Mouse (Mus musculus): ENCODE results near the gene Myo1h. TPM values are rescaled to one million over a fixed set of nuclear protein-coding genes. Genes with fewer than 3 reads are reported as not detected.

Myo1h gene
- polyA plus RNA-seq, 1 experiment from 2014 or later, result 0.86 TPM

DNA sequence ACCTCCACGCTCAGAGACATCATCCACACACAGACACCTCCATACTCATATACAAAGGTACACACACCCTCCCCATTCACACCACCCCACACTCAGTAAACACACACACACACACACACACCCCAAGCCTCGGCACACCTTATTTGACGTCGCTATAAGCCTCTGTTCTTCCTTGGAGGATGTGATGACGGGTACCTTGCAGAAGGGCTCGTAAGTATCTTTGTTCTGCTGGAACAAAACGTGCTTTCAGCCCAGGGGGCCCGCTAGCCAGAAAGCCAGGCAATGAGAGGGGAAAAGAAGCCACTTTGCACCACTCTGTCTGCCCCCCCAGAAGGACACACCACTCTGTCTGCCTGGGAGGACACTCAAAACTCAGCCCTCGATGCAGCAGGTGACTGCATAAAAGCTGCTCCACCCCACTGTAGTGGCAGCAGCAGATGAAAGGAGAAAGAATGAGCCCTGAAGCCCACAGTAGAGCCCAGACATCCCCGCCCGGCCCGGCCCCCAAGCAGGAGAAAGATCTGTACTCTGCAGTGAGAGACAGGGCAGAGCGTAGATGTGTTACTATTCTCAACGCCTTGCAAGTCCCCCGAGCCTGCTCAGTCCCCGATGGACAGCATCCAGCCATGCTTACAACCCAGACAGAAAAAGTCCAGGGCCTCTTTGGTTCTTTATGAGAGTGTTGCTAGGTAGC is 80.0 kb downstream of the Myo1h start:
- Histone ChIP-seq H3K36me3 (peaks cover 99% of the 10 kb centered on the region), H3K27ac (replicated peaks) (peak overlapping the region; percentile 87), H3K27me3 (replicated peaks) (no peaks in the 10 kb centered on the region), H3K4me2 (no peak overlapping the region), H3K4me3 (no peak overlapping the region), H3K9me3 (no peaks in the 10 kb centered on the region), H3K4me1 (peaks cover 65% of the 10 kb centered on the region), H3K9ac (no peak overlapping the region)
- WGBS, result 78% methylated on average over 16 of the region's 16 CpGs
- ATAC-seq (ENCODE audit: extremely low read depth, insufficient number of reproducible peaks, low FRiP score, low TSS enrichment), result no peak

DNA sequence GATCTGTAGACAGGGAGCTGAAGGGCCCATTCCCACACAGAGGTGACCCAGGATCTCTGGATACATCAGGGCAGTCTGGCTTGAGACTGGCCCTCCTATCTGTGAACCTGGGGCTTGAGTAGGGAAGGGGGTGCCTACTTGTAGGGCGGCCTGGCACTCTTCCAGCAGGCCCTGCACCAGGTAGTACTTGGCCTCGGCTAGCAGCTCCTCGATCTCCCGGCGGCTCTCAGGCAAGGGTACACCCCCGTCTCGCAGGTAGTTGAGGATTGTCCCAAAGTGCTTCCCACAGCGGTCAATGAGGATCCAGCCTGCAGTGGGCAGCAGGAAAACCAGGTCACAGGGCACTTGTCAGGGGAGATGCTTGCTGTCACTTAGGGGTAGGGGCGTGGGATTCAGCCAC is 81.0 kb downstream of the Myo1h start:
- no peak overlapping the region for H3K4me2 ChIP-seq
- peak overlapping the region; percentile 87 for H3K27ac ChIP-seq (replicated peaks)
- peaks cover 72% of the 10 kb centered on the region for H3K4me1 ChIP-seq
- no peaks in the 10 kb centered on the region for H3K9me3 ChIP-seq
- H3K9ac ChIP-seq, result peak overlapping the region; percentile 67
- H3K27me3 ChIP-seq (replicated peaks), result no peaks in the 10 kb centered on the region
- ATAC-seq (ENCODE audit: extremely low read depth, insufficient number of reproducible peaks, low FRiP score, low TSS enrichment), result no peak
- H3K36me3 ChIP-seq, result peaks cover 99% of the 10 kb centered on the region
- WGBS, result 81% methylated on average over 9 of the region's 9 CpGs
- H3K4me3 ChIP-seq, result no peak overlapping the region

DNA sequence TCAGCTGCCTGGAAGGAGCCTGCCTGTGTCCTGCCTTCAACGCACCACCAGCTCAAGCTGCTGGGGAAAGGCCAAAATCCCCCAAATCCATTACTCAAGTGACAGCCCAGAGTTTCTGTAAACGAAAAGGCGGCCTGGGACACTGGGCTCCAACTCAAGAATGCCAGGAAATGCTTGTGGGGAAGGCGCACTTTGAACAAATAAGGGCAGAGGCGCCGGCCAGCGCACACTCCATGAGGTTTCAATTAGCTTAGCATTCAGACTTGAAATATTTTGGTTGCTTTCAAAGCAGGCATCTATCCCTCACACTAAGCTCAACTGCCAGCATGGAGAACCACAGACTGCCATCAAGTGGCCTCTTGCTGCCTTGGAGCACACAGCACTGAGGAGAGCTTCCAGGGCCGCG is 81.4 kb downstream of the Myo1h start:
- Histone ChIP-seq H3K4me3 (no peak overlapping the region), H3K27ac (replicated peaks) (peak overlapping the region; percentile 87), H3K9me3 (no peaks in the 10 kb centered on the region), H3K36me3 (peaks cover 96% of the 10 kb centered on the region), H3K9ac (peak overlapping the region; percentile 67), H3K27me3 (replicated peaks) (no peaks in the 10 kb centered on the region), H3K4me1 (peaks cover 72% of the 10 kb centered on the region), H3K4me2 (peak overlapping the region; percentile 27)
- ATAC-seq (ENCODE audit: extremely low read depth, insufficient number of reproducible peaks, low FRiP score, low TSS enrichment), result no peak
- 51% methylated on average over 9 of the region's 9 CpGs for WGBS

DNA sequence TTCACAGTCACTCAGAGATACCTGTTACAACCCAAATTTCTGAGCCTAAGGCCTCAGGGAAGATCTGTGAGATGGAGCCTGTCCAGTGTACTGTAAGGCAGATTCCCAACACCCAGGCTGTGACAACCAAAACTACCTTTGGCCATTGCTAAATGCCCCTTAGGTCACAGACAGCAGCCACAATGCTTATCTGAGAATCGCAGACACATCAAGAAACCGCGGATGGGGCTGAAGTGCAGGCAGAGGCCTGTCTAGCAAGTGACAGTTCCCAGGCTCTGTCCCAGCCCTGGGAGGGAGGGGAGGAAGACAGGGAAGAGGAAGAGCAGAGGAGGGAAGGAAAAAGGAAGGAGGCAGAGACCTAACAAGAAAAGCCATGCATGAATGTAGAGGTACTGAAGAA is 82.4 kb downstream of the Myo1h start:
- Histone ChIP-seq H3K27me3 (replicated peaks) (no peaks in the 10 kb centered on the region), H3K4me3 (no peak overlapping the region), H3K4me2 (peak overlapping the region; percentile 27), H3K27ac (replicated peaks) (peak overlapping the region; percentile 87), H3K9me3 (no peaks in the 10 kb centered on the region), H3K36me3 (peaks cover 96% of the 10 kb centered on the region), H3K9ac (peak overlapping the region; percentile 67), H3K4me1 (peaks cover 76% of the 10 kb centered on the region)
- 2% methylated on average over 3 of the region's 3 CpGs for WGBS
- no peak for ATAC-seq (ENCODE audit: extremely low read depth, insufficient number of reproducible peaks, low FRiP score, low TSS enrichment)

DNA sequence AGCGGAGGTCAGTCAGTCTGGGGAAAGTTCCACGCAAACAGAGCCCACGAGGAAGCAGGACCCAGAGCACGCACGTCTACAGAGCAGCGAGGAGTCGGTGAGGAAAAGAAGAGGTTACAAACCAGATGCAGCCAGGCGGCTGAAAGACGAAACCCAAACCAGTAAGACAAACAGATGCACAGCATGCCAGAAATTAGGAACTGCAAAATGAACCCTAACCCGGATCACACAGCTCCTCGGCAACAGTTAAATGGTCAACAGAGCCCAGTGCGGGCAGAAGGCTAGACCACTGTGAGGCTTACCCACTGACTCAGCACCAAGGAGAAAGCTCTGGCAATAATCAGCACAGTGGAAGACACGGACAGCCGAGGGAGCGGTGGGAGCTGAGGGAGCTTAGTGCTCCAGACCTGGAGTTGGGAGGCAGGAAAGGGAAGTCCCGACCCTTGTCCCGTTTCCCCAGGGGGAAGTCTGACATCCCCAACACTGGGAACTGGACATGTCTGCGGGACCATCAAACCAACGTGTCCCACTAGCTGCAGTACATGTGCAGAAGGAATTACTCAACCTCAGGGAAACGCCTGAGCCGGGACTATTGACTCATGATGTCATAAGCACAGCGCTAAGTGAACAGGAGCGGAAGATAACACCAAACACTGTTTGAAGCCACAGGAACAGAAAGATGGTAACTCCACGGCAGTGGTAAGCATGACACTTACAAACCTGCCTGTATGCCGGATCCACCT is 82.9 kb downstream of the Myo1h start:
- peak overlapping the region; percentile 87 for H3K27ac ChIP-seq (replicated peaks)
- H3K27me3 ChIP-seq (replicated peaks), result no peaks in the 10 kb centered on the region
- H3K9ac ChIP-seq, result peak overlapping the region; percentile 67; the same call in 1 of the 2 replicates
- 43% methylated on average over 25 of the region's 25 CpGs for WGBS
- ATAC-seq (ENCODE audit: extremely low read depth, insufficient number of reproducible peaks, low FRiP score, low TSS enrichment), result no peak
- H3K4me1 ChIP-seq, result peaks cover 81% of the 10 kb centered on the region
- peak overlapping the region; percentile 27 for H3K4me2 ChIP-seq
- no peak overlapping the region for H3K4me3 ChIP-seq
- H3K9me3 ChIP-seq, result no peaks in the 10 kb centered on the region
- peaks cover 93% of the 10 kb centered on the region for H3K36me3 ChIP-seq

DNA sequence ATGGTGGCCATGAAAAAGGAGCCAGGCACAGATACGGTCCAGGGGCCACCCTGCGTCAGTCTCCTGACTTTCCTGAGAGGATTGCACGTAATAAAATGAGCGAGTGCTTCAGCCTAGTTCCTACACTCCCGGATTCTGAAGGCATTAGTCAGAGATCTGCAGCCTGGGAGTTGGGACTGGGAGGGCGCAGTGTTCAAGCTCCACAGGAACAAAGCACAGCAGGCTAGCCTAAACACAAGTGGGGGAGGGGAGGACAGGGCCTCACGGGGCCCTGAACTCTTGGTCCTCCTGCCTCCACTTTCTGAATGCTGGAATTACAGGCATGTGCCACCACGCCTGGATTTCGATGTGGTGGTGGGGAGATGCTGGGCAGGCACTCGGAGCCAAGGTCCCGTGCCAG is 83.6 kb downstream of the Myo1h start:
- Histone ChIP-seq H3K4me1 (peaks cover 88% of the 10 kb centered on the region), H3K9me3 (no peaks in the 10 kb centered on the region), H3K27ac (replicated peaks) (peak overlapping the region; percentile 87), H3K27me3 (replicated peaks) (no peaks in the 10 kb centered on the region), H3K4me2 (peak overlapping the region; percentile 27), H3K36me3 (peaks cover 87% of the 10 kb centered on the region), H3K9ac (peak overlapping the region; percentile 50), H3K4me3 (no peak overlapping the region)
- ATAC-seq (ENCODE audit: extremely low read depth, insufficient number of reproducible peaks, low FRiP score, low TSS enrichment), result no peak
- WGBS, result 37% methylated on average over 11 of the region's 11 CpGs

DNA sequence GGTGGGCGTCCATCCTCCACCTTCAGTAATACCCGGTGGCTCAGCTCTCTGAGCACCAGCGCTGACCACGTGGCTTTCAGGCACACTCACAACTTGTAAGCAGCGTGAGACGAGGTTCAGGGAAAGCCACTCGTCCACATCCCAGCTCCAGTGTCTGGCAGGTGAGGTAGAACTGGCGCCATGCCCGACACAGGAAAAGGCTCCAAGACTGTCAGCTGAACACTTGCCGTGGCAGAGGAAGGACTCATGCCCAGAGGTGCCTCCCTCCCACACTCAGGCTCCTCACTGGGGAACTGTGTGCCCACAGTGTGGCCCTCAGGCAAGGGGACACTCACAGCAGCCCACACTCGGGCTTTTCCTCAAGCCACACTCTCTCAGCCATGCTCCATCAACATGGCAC is 84.2 kb downstream of the Myo1h start:
- no peak overlapping the region for H3K4me2 ChIP-seq
- H3K9ac ChIP-seq, result peak overlapping the region; percentile 50

DNA sequence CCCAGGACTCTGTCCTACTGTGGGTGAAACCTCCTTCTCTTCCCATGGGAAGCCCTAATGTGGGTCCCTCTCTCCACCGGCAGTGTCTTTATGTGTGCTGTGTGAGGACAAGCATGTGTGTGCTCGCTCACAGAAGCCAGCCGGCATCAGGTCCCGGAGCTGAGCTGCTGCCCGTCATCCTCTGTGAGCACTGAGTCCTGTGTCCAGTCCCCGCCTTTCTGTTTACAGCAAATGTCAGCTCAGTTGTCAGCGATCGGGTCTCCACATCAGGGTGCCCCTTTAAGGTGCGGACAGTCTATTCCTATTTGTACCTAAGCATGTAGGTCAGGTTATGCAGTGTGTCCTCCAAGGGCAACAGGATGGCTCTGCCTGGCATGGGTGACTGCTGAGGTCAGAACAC is 84.6 kb downstream of the Myo1h start:
- H3K27ac ChIP-seq (replicated peaks), result peak overlapping the region; percentile 68; the same call in 1 of the 2 replicates

More for the DNA sequence above, 84.2 kb downstream of the Myo1h start:
- Histone ChIP-seq H3K36me3 (peaks cover 81% of the 10 kb centered on the region), H3K4me1 (peaks cover 94% of the 10 kb centered on the region), H3K9me3 (no peaks in the 10 kb centered on the region), H3K4me3 (no peak overlapping the region), H3K27me3 (replicated peaks) (no peaks in the 10 kb centered on the region), H3K27ac (replicated peaks) (peak overlapping the region; percentile 87)
- no peak for ATAC-seq (ENCODE audit: extremely low read depth, insufficient number of reproducible peaks, low FRiP score, low TSS enrichment)
- 59% methylated on average over 11 of the region's 11 CpGs for WGBS

DNA sequence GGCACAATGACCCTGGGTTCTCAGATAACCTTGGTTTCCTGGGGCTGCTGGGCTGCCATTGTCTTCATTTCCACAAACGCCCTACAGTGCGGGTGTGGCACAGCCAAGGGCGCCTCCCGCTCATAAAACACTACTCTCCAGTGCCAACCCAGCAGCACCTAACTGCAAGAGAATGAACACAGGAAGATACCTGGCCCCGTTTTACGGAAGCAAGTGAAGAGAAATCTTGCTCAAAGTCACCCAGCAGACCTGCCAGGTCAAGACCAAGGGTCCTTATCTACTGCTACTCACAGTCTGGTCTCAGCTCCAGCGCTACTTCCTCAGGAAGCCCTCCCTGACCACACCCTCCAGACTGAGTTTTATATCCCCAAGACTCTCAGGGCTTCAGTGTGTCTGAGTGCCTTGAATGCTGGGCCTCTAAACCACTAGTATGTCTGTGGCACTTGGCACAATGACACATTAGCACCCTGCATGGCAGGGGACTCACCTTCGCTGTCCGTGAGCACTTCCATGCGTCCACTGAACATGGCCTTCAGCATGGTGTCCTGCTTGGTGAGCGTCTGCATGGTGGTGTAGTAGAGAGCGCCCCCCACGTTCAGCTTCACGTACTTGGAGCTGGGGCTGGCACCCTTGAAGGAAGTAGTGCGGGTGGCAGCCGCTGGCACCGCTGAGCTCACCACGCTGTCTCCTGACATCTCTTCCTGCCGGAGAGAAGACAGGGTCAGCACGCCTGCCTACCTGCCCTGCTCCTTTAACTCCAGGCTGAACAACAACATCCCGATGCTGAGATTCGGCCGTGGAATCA is 85.6 kb downstream of the Myo1h start:
- H3K9me3 ChIP-seq, result no peaks in the 10 kb centered on the region
- H3K36me3 ChIP-seq, result peaks cover 66% of the 10 kb centered on the region
- peak overlapping the region; percentile 18 for H3K4me2 ChIP-seq
- H3K27me3 ChIP-seq (replicated peaks), result no peaks in the 10 kb centered on the region
- H3K27ac ChIP-seq (replicated peaks), result peak overlapping the region; percentile 68
- H3K4me1 ChIP-seq, result peaks cover 100% of the 10 kb centered on the region
- no peak overlapping the region for H3K9ac ChIP-seq
- ATAC-seq (ENCODE audit: extremely low read depth, insufficient number of reproducible peaks, low FRiP score, low TSS enrichment), result no peak
- 76% methylated on average over 23 of the region's 23 CpGs for WGBS
- H3K4me3 ChIP-seq, result no peak overlapping the region

More for the DNA sequence above, 84.6 kb downstream of the Myo1h start:
- Histone ChIP-seq H3K27me3 (replicated peaks) (no peaks in the 10 kb centered on the region), H3K4me3 (no peak overlapping the region), H3K9ac (peak overlapping the region; percentile 50; the same call in 1 of the 2 replicates), H3K4me2 (no peak overlapping the region), H3K36me3 (peaks cover 77% of the 10 kb centered on the region), H3K9me3 (no peaks in the 10 kb centered on the region), H3K4me1 (peaks cover 98% of the 10 kb centered on the region)
- 77% methylated on average over 9 of the region's 9 CpGs for WGBS
- no peak for ATAC-seq (ENCODE audit: extremely low read depth, insufficient number of reproducible peaks, low FRiP score, low TSS enrichment)

DNA sequence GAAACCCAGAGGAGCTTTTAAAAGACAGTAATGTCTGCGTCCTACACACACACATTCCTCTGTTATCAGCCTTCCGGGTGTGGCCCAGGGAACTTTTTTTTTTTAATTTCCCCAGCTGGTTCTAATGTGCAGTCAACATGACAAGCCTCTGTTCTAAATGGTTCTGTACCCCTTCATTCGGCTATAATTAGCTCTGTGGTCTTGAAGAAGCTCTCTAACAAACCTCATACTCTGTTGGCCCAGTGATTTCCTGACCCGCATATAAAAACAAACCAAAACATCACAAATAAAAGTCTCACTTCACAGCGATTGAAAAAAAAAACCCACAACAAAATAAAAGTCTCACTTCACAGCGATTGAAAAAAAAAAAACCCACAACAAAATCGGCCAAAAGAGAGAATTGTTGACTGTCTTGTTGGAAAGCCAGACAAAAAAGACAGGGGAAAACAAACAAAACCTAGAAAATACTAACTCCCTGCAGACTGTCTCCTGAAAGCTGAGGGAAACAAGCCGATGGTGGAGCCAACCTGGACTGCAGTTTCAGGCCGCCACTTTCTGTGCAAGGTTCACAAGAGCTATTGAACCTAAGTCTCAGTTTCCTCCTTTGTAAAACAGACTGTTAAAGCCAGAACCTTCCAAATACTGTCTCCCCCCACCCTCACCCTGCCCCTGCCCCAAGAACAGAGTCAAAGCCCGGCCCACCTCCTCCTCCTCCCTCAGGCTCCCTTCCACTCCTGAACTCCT is 89.4 kb downstream of the Myo1h start:
- Histone ChIP-seq H3K27me3 (replicated peaks) (no peaks in the 10 kb centered on the region), H3K4me1 (peaks cover 82% of the 10 kb centered on the region), H3K9me3 (no peaks in the 10 kb centered on the region), H3K36me3 (peaks cover 34% of the 10 kb centered on the region), H3K9ac (peak overlapping the region; percentile 98), H3K4me2 (peak overlapping the region; percentile 95), H3K4me3 (peak overlapping the region; percentile 94), H3K27ac (replicated peaks) (peak overlapping the region; percentile 92)
- 35% methylated on average over 10 of the region's 10 CpGs for WGBS
- no peak for ATAC-seq (ENCODE audit: extremely low read depth, insufficient number of reproducible peaks, low FRiP score, low TSS enrichment)
